Mouse (Mus musculus): ENCODE results near the gene Kcnj8.

DNA sequence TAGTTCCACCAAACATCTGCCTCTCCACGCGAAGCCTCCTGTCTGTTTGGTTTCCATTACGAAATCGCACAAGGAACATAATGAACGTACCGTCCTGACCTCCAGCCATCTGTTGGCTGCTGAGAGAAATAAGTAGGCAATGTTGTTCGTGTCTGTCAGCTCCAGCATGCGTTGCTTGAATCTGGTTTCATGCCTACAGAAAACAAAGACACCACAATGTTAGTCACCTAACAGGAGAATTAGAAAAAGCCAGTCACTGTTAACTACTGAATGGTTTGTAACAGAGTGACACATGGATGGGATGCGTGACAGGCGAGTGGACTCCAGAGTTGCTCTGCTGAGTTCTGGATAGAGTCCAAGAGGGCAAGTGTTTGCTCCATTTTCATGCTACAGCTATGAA is 42.9 kb upstream of the Kcnj8 start:
- no peak for TF ChIP-seq MAZ (IDR thresholded peaks at IDR 0.05; ENCODE audit: low read depth, low read length)
- no peak for TF ChIP-seq CTCF (IDR thresholded peaks at IDR 0.05 in 2 of 3, conservative IDR thresholded peaks at IDR 0.05 in 1 of 3; ENCODE audit: control insufficient read depth in 1 of 3, insufficient read depth in 1 of 3, low read depth in 2 of 3, low read length in 3 of 3, poor library complexity in 1 of 3, severe bottlenecking in 1 of 3)
- TF ChIP-seq POLR2A (IDR thresholded peaks at IDR 0.05; ENCODE audit: control insufficient read depth in 1 of 2, insufficient read depth in 1 of 2, low read depth in 1 of 2, low read length in 2 of 2, poor library complexity in 1 of 2) = no peak
- no peak for TF ChIP-seq CHD2 (IDR thresholded peaks at IDR 0.05; ENCODE audit: low read length)
- no peak for TF ChIP-seq TCF12 (IDR thresholded peaks at IDR 0.05; ENCODE audit: low read depth, low read length)
- no peak for TF ChIP-seq NRF1 (IDR thresholded peaks at IDR 0.05; ENCODE audit: insufficient read depth, low read depth, low read length, poor library complexity, severe bottlenecking)
- TF ChIP-seq ZKSCAN1 (IDR thresholded peaks at IDR 0.05; ENCODE audit: low read depth, low read length) = no peak

All from MEL (cell line).